Mouse (Mus musculus): Measurements from ENCODE around the gene Sel1l2.

- TF ChIP-seq CTCF (IDR thresholded peaks at IDR 0.05; ENCODE audit: low read depth) (no peak), EP300 (IDR thresholded peaks at IDR 0.05; ENCODE audit: low read depth) (no peak)
These were observed at the start of gene Sel1l2 for GRCm38 (mm10) chr2:140389525-140389924.

All from heart, postnatal 0 days (tissue).